In genomic region chr9:31365086-31365485, GRCm38 (mm10) we compare ENCODE assay signal across 21 mouse cellular contexts. TPM values are rescaled to one million over a fixed set of nuclear protein-coding genes. Genes with fewer than 3 reads are reported as not detected.
DNase-seq lines count a peak whose midpoint lies in the region; ATAC-seq and TF ChIP-seq lines count a peak whose summit lies in the region.
"Had no signal": no experiment of that assay in that cellular context is flagged by ENCODE, and none has a peak within 500 bp of the region (broad histone marks: within the 10 kb centered on the region; RNA-seq: fewer than 3 reads in every experiment).

No protein-coding gene starts in this region.

- H3K4me2 ChIP-seq in lung, embryonic 14.5 days: no peak overlapping the region
- no peak overlapping the region for H3K4me2 ChIP-seq in liver, embryonic 16.5 days (ENCODE audit: low read depth, low read length)
- H3K4me2 ChIP-seq: forebrain, embryonic 15.5 days; heart, embryonic 11.5 days; midbrain, embryonic 12.5 days had no signal

- ATAC-seq in lung, embryonic 14.5 days (ENCODE audit: insufficient read depth): 0 out of 2 replicates have a peak, but pooled peaks have one; percentile 47
- 0 out of 2 replicates have a peak, but pooled peaks have one; percentile 37 for ATAC-seq in liver, embryonic 16.5 days (ENCODE audit: low read depth)
- ATAC-seq in inflammation-experienced regulatory T-cells, adult 6 months: no peak
- ATAC-seq: activated CD4-positive, CD25-positive, alpha-beta regulatory T cell, adult 4 months; forebrain, embryonic 15.5 days; hindbrain, embryonic 16.5 days; intestine, embryonic 16.5 days had no signal

- H3K9me3 ChIP-seq in heart, embryonic 10.5 days: no peaks in the 10 kb centered on the region
- H3K9me3 ChIP-seq in lung, embryonic 14.5 days (ENCODE audit: low read depth, low read length): no peaks in the 10 kb centered on the region
- H3K9me3 ChIP-seq in liver, embryonic 16.5 days (replicated peaks; ENCODE audit: control insufficient read depth, low read length): no peaks in the 10 kb centered on the region
- H3K9me3 ChIP-seq: forebrain, embryonic 15.5 days; midbrain, embryonic 12.5 days had no signal

- peak; percentile 51 for DNase-seq in heart, adult 11 months
- no peak for DNase-seq in heart, embryonic 10.5 days (ENCODE audit: low spot score)
- DNase-seq in lung, embryonic 14.5 days: no peak
- no peak for DNase-seq in lung, adult 2 months
- peak; percentile 59 to 70 for DNase-seq in kidney, postnatal 4 days
- DNase-seq: cerebellum, adult 9-10 months; left cerebral cortex, postnatal 4 days; lung, postnatal 10 days; right cerebral cortex, postnatal 14 days; thymus, adult 2 months; thymus, postnatal 4 days had no signal

- H3K9ac ChIP-seq in lung, embryonic 14.5 days: no peak overlapping the region
- no peak overlapping the region for H3K9ac ChIP-seq in liver, embryonic 16.5 days (ENCODE audit: low read depth, low read length)
- H3K9ac ChIP-seq: forebrain, embryonic 15.5 days; midbrain, embryonic 12.5 days had no signal

- WGBS in heart, embryonic 10.5 days: 47% methylated on average over 8 of the region's 8 CpGs
- 56% methylated on average over 8 of the region's 8 CpGs for WGBS in lung, embryonic 14.5 days
- 80% methylated on average over 8 of the region's 8 CpGs for WGBS in lung, adult 2 months
- 72% methylated on average over 8 of the region's 8 CpGs for WGBS in liver, embryonic 16.5 days (ENCODE audit: insufficient replicate concordance)

- TF ChIP-seq POLR2A in lung, adult 2 months (IDR thresholded peaks at IDR 0.05; ENCODE audit: borderline replicate concordance, extremely low read depth, low read depth, low read length): no peak

- TF ChIP-seq CTCF in lung, embryonic 14.5 days (IDR thresholded peaks at IDR 0.05; ENCODE audit: low read depth): no peak
- TF ChIP-seq CTCF in lung, adult 2 months (IDR thresholded peaks at IDR 0.05; ENCODE audit: insufficient read depth, low read length): no peak

- H3K27me3 ChIP-seq in heart, embryonic 10.5 days (ENCODE audit: insufficient read depth, poor library complexity, severe bottlenecking): no peaks in the 10 kb centered on the region
- no peaks in the 10 kb centered on the region for H3K27me3 ChIP-seq in lung, embryonic 14.5 days (ENCODE audit: insufficient read depth, low read length)
- H3K27me3 ChIP-seq in liver, embryonic 16.5 days (ENCODE audit: control insufficient read depth, insufficient read depth, low read depth, low read length): no peaks in the 10 kb centered on the region
- H3K27me3 ChIP-seq: forebrain, embryonic 15.5 days; midbrain, embryonic 12.5 days had no signal

- peaks cover 24% of the 10 kb centered on the region for H3K36me3 ChIP-seq in heart, embryonic 10.5 days
- peaks cover 20% of the 10 kb centered on the region for H3K36me3 ChIP-seq in lung, embryonic 14.5 days (ENCODE audit: insufficient read depth)
- peaks cover 9% of the 10 kb centered on the region for H3K36me3 ChIP-seq in liver, embryonic 16.5 days (ENCODE audit: control insufficient read depth, insufficient read depth)

- H3K27ac ChIP-seq in heart, embryonic 10.5 days: no peak overlapping the region
- H3K27ac ChIP-seq in lung, embryonic 14.5 days (ENCODE audit: low read depth): peak overlapping the region; percentile 30; the same call in 1 of the 2 replicates
- H3K27ac ChIP-seq in liver, embryonic 16.5 days (ENCODE audit: low read length): no peak overlapping the region
- H3K27ac ChIP-seq: forebrain, embryonic 15.5 days; left cerebral cortex, adult 2 months; midbrain, embryonic 12.5 days; stomach, postnatal 0 days had no signal

- peaks cover 6% of the 10 kb centered on the region for H3K4me1 ChIP-seq in heart, embryonic 10.5 days
- 0 out of 2 replicates have a peak, but pooled peaks cover 4% of the 10 kb centered on the region for H3K4me1 ChIP-seq in lung, embryonic 14.5 days (ENCODE audit: insufficient read depth)
- H3K4me1 ChIP-seq in lung, adult 2 months (ENCODE audit: control insufficient read depth, insufficient read depth, low read length): no peaks in the 10 kb centered on the region
- H3K4me1 ChIP-seq in liver, embryonic 16.5 days (ENCODE audit: control insufficient read depth, low read depth, low read length): no peaks in the 10 kb centered on the region; the same call in 1 of the 2 replicates
- H3K4me1 ChIP-seq: midbrain, embryonic 12.5 days had no signal

- no peak overlapping the region for H3K4me3 ChIP-seq in heart, embryonic 10.5 days
- no peak overlapping the region for H3K4me3 ChIP-seq in lung, embryonic 14.5 days (ENCODE audit: low read depth, low read length)
- no peak overlapping the region for H3K4me3 ChIP-seq in lung, adult 2 months (replicated peaks; ENCODE audit: extremely low read depth, low read depth, low read length)
- no peak overlapping the region for H3K4me3 ChIP-seq in liver, embryonic 16.5 days (ENCODE audit: low read depth, low read length)
- H3K4me3 ChIP-seq: forebrain, embryonic 15.5 days; left cerebral cortex, adult 2 months; midbrain, embryonic 12.5 days had no signal

RNA-seq across cellular contexts. Expression of gene Nfrkb, which starts 20.9 kb away (rescaled TPM):
- polyA plus RNA-seq in heart, embryonic 10.5 days (2016; fragmentation: Nextera tagmentation; extraction: Ambion mirVana): 15.2 and 16.1 TPM in 2 replicates
- polyA plus RNA-seq in lung, embryonic 14.5 days (2014; fragmentation: Nextera tagmentation; extraction: Ambion mirVana): 21.2 and 27.0 TPM in 2 replicates
- polyA plus RNA-seq in lung, adult 2 months (2012; rRNA removed): 16.6 and 19.7 TPM in 2 replicates
- polyA plus RNA-seq in liver, embryonic 16.5 days (2015; fragmentation: Nextera tagmentation; extraction: Ambion mirVana): 4.6 and 5.5 TPM in 2 replicates
- polyA plus RNA-seq in inflammation-experienced regulatory T-cells, adult 6 months (2017; shearing (Covaris generic)): 10 to 100 TPM; 23.7 to 39.8 (median 36.9) TPM

Comparison
In these comparisons a context has a peak if more than half of its experiments do, and no peak if none do; other contexts are left out.
1. DNase-seq: peak in heart, adult 11 months (single experiment) and kidney, postnatal 4 days (2 of 2); none in heart, embryonic 10.5 days (single experiment), lung, embryonic 14.5 days (single experiment) and lung, adult 2 months (single experiment).